Mouse (Mus musculus) MEL (cell line): ENCODE measurements around the gene Ankrd39.

Experiments
- CTCF ChIP-seq, 3 experiments: IDR thresholded peaks in 2 of 3; conservative IDR thresholded peaks in 1 of 3; 2 replicates each; pipeline ENCODE4 v1.5.1; 2011 to 2012; ENCODE audit warnings: low read length in 3 of 3, low read depth in 2 of 3, mild to moderate bottlenecking in 2 of 3, improper control_type of control experiment in 1 of 3, inconsistent platforms in 1 of 3, mixed read lengths in 1 of 3, moderate library complexity in 1 of 3; ENCODE audit not compliant: control insufficient read depth in 1 of 3, insufficient read depth in 1 of 3, poor library complexity in 1 of 3, severe bottlenecking in 1 of 3
- ELF1 ChIP-seq: IDR thresholded peaks from 2 replicates; pipeline ENCODE4 v1.6.1; 2014; ENCODE audit warnings: low read depth, mild to moderate bottlenecking, inconsistent platforms, low read length, improper control_type of control experiment, moderate library complexity
- EP300 ChIP-seq, 2 experiments: IDR thresholded peaks; 2 replicates each; pipeline ENCODE4 v1.6.1; 2011; ENCODE audit warnings: improper control_type of control experiment in 2 of 2, low read length in 2 of 2, low read depth in 1 of 2, mild to moderate bottlenecking in 1 of 2
- MAX ChIP-seq: IDR thresholded peaks from 2 replicates; pipeline ENCODE4 v1.6.1; 2011; ENCODE audit warnings: low read length, improper control_type of control experiment
- POLR2A ChIP-seq, 2 experiments: IDR thresholded peaks; 2 replicates each; pipeline ENCODE4 v1.6.1; 2011 to 2012; ENCODE audit warnings: low read length in 2 of 2, mild to moderate bottlenecking in 2 of 2, control low read depth in 1 of 2, improper control_type of control experiment in 1 of 2, low read depth in 1 of 2, moderate library complexity in 1 of 2; ENCODE audit not compliant: control insufficient read depth in 1 of 2, insufficient read depth in 1 of 2, poor library complexity in 1 of 2
- SIN3A ChIP-seq: IDR thresholded peaks from 2 replicates; pipeline ENCODE4 v1.6.1; 2012; ENCODE audit warnings: low read length, improper control_type of control experiment, inconsistent platforms
- TBP ChIP-seq: IDR thresholded peaks from 2 replicates; pipeline ENCODE4 v1.8.0; 2011; ENCODE audit warnings: low read depth, low read length, improper control_type of control experiment
- TCF12 ChIP-seq: IDR thresholded peaks from 2 replicates; pipeline ENCODE4 v1.6.1; 2014; ENCODE audit warnings: low read depth, mild to moderate bottlenecking, inconsistent platforms, low read length, improper control_type of control experiment, moderate library complexity
- ZC3H11A ChIP-seq: IDR thresholded peaks from 2 replicates; pipeline ENCODE4 v1.6.1; 2012; ENCODE audit warnings: low read depth, mild to moderate bottlenecking, inconsistent platforms, low read length, improper control_type of control experiment
- ZMIZ1 ChIP-seq: IDR thresholded peaks from 2 replicates; pipeline ENCODE4 v1.6.1; 2012; ENCODE audit warnings: low read depth, mild to moderate bottlenecking, inconsistent platforms, low read length, improper control_type of control experiment, moderate library complexity

- TF ChIP-seq ELF1 = no peak
- TF ChIP-seq POLR2A (IDR thresholded peaks at IDR 0.05; ENCODE audit: control insufficient read depth in 1 of 2, insufficient read depth in 1 of 2, low read depth in 1 of 2, low read length in 2 of 2, poor library complexity in 1 of 2) = no peak
- TF ChIP-seq EP300 (IDR thresholded peaks at IDR 0.05; ENCODE audit: low read depth in 1 of 2, low read length in 2 of 2) = no peak
- TF ChIP-seq ZC3H11A = no peak
- TF ChIP-seq SIN3A = no peak
- TF ChIP-seq ZMIZ1 = no peak
- TF ChIP-seq CTCF (IDR thresholded peaks at IDR 0.05 in 2 of 3, conservative IDR thresholded peaks at IDR 0.05 in 1 of 3; ENCODE audit: control insufficient read depth in 1 of 3, insufficient read depth in 1 of 3, low read depth in 2 of 3, low read length in 3 of 3, poor library complexity in 1 of 3, severe bottlenecking in 1 of 3) = no peak
- no peak for TF ChIP-seq TBP
- no peak for TF ChIP-seq MAX
- no peak for TF ChIP-seq TCF12
These were observed 12.0 kb upstream of the Ankrd39 start for GRCm38 (mm10) chr1:36559256-36559655.
